Mouse (Mus musculus): ENCODE results near the gene Vps36. TPM values are rescaled to one million over a fixed set of nuclear protein-coding genes. Genes with fewer than 3 reads are reported as not detected.
A peak's percentile ranks its signal among the peaks of the same experiment; 100 is the strongest.

The Vps36 gene
- total RNA-seq, 2 experiments from 2014 or later, result 23.6 to 25.7 TPM

GRCm38 (mm10) chr8:22166080-22166603 is 26.5 kb upstream of the Vps36 start, which contains the start of gene Nek3:
TSS of gene Nek3 (minus strand) at chr8:22166435.
- peak within 1 kb of the TSS; percentile 73 for H3K27ac ChIP-seq
- peak; percentile 76 to 82 for DNase-seq (ENCODE audit: extremely low spot score in 1 of 2, low spot score in 2 of 2)
- peak within 1 kb of the TSS; percentile 56 for H3K4me3 ChIP-seq
- peak; percentile 71 for TF ChIP-seq CTCF (IDR thresholded peaks at IDR 0.05)
- intact Hi-C loops (cut with DNase I), result loop anchor here (2.0 to 5.0 kb wide), 3 partner anchors 27 to 174 kb away; partner anchors contain the start of genes Alg11, Atp7b and Vps36

- Histone ChIP-seq H3K4me3 (no peak overlapping the region), H3K27ac (no peak overlapping the region)
- TF ChIP-seq CTCF (IDR thresholded peaks at IDR 0.05), result no peak
- DNase-seq (ENCODE audit: extremely low spot score in 1 of 2, low spot score in 2 of 2), result peak in 1 of 2 experiments; percentile 12
- intact Hi-C loops (cut with DNase I), result loop anchor here (1.0 to 5.0 kb wide), 2 partner anchors 12 to 177 kb away; no protein-coding TSS in a partner anchor
Measured at GRCm38 (mm10) chr8:22169167-22169566, 23.4 kb upstream of the Vps36 start.

GRCm38 (mm10) chr8:22175966-22176365 is 16.6 kb upstream of the Vps36 start:
- Histone ChIP-seq H3K27ac (no peak overlapping the region), H3K4me3 (no peak overlapping the region)
- no peak for TF ChIP-seq CTCF (IDR thresholded peaks at IDR 0.05)
- DNase-seq (ENCODE audit: extremely low spot score in 1 of 2, low spot score in 2 of 2), result no peak
- intact Hi-C loops (cut with DNase I), result no loop called here

- no peak overlapping the region for H3K27ac ChIP-seq
- no peak for DNase-seq (ENCODE audit: extremely low spot score in 1 of 2, low spot score in 2 of 2)
- peak overlapping the region; percentile 76 for H3K4me3 ChIP-seq
- no peak for TF ChIP-seq CTCF (IDR thresholded peaks at IDR 0.05)
- intact Hi-C loops (cut with DNase I), result no loop called here
Measured at GRCm38 (mm10) chr8:22184884-22185283, 7.7 kb upstream of the Vps36 start.

GRCm38 (mm10) chr8:22185431-22186397 is 6.9 kb upstream of the Vps36 start, which contains the start of gene Ckap2:
TSS of gene Ckap2 (minus strand) at chr8:22185819.
- Histone ChIP-seq H3K4me3 (peak within 1 kb of the TSS; percentile 76), H3K27ac (no peak within 1 kb of the TSS)
- DNase-seq (ENCODE audit: extremely low spot score in 1 of 2, low spot score in 2 of 2), result peak; percentile 77 to 82
- intact Hi-C loops (cut with DNase I), result loop anchor here (2.0 kb wide), 1 partner anchor 13 kb away; no protein-coding TSS in a partner anchor
- TF ChIP-seq CTCF (IDR thresholded peaks at IDR 0.05), result no peak

- Histone ChIP-seq H3K27ac (peak overlapping the region; percentile 98), H3K4me3 (peak overlapping the region; percentile 94)
- intact Hi-C loops (cut with DNase I), result loop anchor here (2.0 kb wide), 3 partner anchors 27 to 205 kb away; partner anchors contain the start of genes Nek3 and Slc25a15
- DNase-seq (ENCODE audit: extremely low spot score in 1 of 2, low spot score in 2 of 2), result no peak
- no peak for TF ChIP-seq CTCF (IDR thresholded peaks at IDR 0.05)
Measured at GRCm38 (mm10) chr8:22193432-22194010, 912 bp downstream of the Vps36 start.

- intact Hi-C loops (cut with DNase I), result no loop called here
- no peak overlapping the region for H3K27ac ChIP-seq
- H3K4me3 ChIP-seq, result no peak overlapping the region
- TF ChIP-seq CTCF (IDR thresholded peaks at IDR 0.05), result no peak
- no peak for DNase-seq (ENCODE audit: extremely low spot score in 1 of 2, low spot score in 2 of 2)
Measured at GRCm38 (mm10) chr8:22197914-22198313, 5.3 kb downstream of the Vps36 start.

GRCm38 (mm10) chr8:22199481-22199880 is 6.9 kb downstream of the Vps36 start:
- intact Hi-C loops (cut with DNase I), result no loop called here
- Histone ChIP-seq H3K4me3 (no peak overlapping the region), H3K27ac (no peak overlapping the region)
- peak; percentile 11 for TF ChIP-seq CTCF (IDR thresholded peaks at IDR 0.05)
- no peak for DNase-seq (ENCODE audit: extremely low spot score in 1 of 2, low spot score in 2 of 2)

GRCm38 (mm10) chr8:22207535-22207934 is 14.9 kb downstream of the Vps36 start:
- H3K4me3 ChIP-seq, result no peak overlapping the region
- DNase-seq (ENCODE audit: extremely low spot score in 1 of 2, low spot score in 2 of 2), result no peak
- TF ChIP-seq CTCF (IDR thresholded peaks at IDR 0.05), result no peak
- H3K27ac ChIP-seq, result no peak overlapping the region
- intact Hi-C loops (cut with DNase I), result no loop called here

GRCm38 (mm10) chr8:22209012-22209411 is 16.4 kb downstream of the Vps36 start:
- no peak for TF ChIP-seq CTCF (IDR thresholded peaks at IDR 0.05)
- intact Hi-C loops (cut with DNase I), result no loop called here
- no peak for DNase-seq (ENCODE audit: extremely low spot score in 1 of 2, low spot score in 2 of 2)

GRCm38 (mm10) chr8:22214826-22215225 is 22.2 kb downstream of the Vps36 start:
- intact Hi-C loops (cut with DNase I), result no loop called here
- no peak overlapping the region for H3K4me3 ChIP-seq
- no peak for TF ChIP-seq CTCF (IDR thresholded peaks at IDR 0.05)
- DNase-seq (ENCODE audit: extremely low spot score in 1 of 2, low spot score in 2 of 2), result no peak
- no peak overlapping the region for H3K27ac ChIP-seq

More at GRCm38 (mm10) chr8:22209012-22209411, 16.4 kb downstream of the Vps36 start:
- Histone ChIP-seq H3K4me3 (no peak overlapping the region), H3K27ac (no peak overlapping the region)

- H3K4me3 ChIP-seq, result no peak overlapping the region
- intact Hi-C loops (cut with DNase I), result no loop called here
- no peak for TF ChIP-seq CTCF (IDR thresholded peaks at IDR 0.05)
- no peak for DNase-seq (ENCODE audit: extremely low spot score in 1 of 2, low spot score in 2 of 2)
- no peak overlapping the region for H3K27ac ChIP-seq
Measured at GRCm38 (mm10) chr8:22226361-22226760, 33.8 kb downstream of the Vps36 start.
